Mouse (Mus musculus) gastrocnemius, postnatal 14 days (tissue): Measurements from ENCODE around the gene Vmn2r48. TPM values are rescaled to one million over a fixed set of nuclear protein-coding genes. Genes with fewer than 3 reads are reported as not detected.
"Not testable (repeated sequence)": the region's sequence is repeated elsewhere in the genome, so short reads cannot be mapped to it uniquely, and the experiment has no call there.

Experiments used
- DNase-seq: peaks from one replicate; pipeline ENCODE4 v3.0.0; 2021; ENCODE audit warnings: mixed read lengths
- intact Hi-C: fragments of 180-260 bp; cut with DNase I; formaldehyde crosslinking; loops from one replicate; pipeline ENCODE4 v1.15.1; 2025; ENCODE audit warnings: low total_unique reads
- long read RNA-seq, 2 experiments: library from polyadenylated mRNA; stranded (forward); transcript quantifications; one replicate each; pipeline ENCODE4 v2.0.0; 2021
- total RNA-seq, 2 experiments: library from RNA; stranded (reverse); gene quantifications; 2 replicates each; pipeline ENCODE4 v1.2.3; 2021

The Vmn2r48 gene
- total RNA-seq: not detected
- long read RNA-seq, experiment 1: 0 reads
- long read RNA-seq, experiment 2: 0 reads

- intact Hi-C loops, DNase-seq: not testable (repeated sequence)
Observed at GRCm38 (mm10) chr7:9953485-9953884, at the start of gene Vmn2r48. Gene Vmn2r48, minus strand, starts transcription at chr7:9953585.

- DNase-seq, intact Hi-C loops: not testable (repeated sequence)
Observed at GRCm38 (mm10) chr7:9992157-9992556, 38.8 kb upstream of the Vmn2r48 start, which contains the start of gene Vmn2r49. Gene Vmn2r49, minus strand, starts transcription at chr7:9992257.

Other genes with a start within 250 kb of the Vmn2r48 start
- gene Vmn2r46, start 183.0 kb downstream of the Vmn2r48 start, total RNA-seq: not detected
- not detected for gene Vmn2r47, start 112.3 kb downstream of the Vmn2r48 start, total RNA-seq
- not detected for gene Vmn2r49, start 38.7 kb upstream of the Vmn2r48 start, total RNA-seq
- gene Vmn2r50, start 99.7 kb upstream of the Vmn2r48 start, total RNA-seq: not detected
- not detected for gene Vmn2r51, start 152.2 kb upstream of the Vmn2r48 start, total RNA-seq
- not detected for gene Vmn2r52, start 223.0 kb upstream of the Vmn2r48 start, total RNA-seq